Mouse (Mus musculus) adrenal gland, postnatal 25 days (tissue): ENCODE data around the gene Cdc16. TPM values are rescaled to one million over a fixed set of nuclear protein-coding genes. Genes with fewer than 3 reads are reported as not detected.
A peak's percentile ranks its signal among the peaks of the same experiment; 100 is the strongest.
"Not testable (repeated sequence)": the region's sequence is repeated elsewhere in the genome, so short reads cannot be mapped to it uniquely, and the experiment has no call there.

Experiments used
- DNase-seq: peaks from one replicate; pipeline ENCODE4 v3.0.0; 2021; ENCODE audit warnings: mixed read lengths
- long read RNA-seq: library from polyadenylated mRNA; stranded (forward); transcript quantifications from one replicate; pipeline ENCODE4 v2.0.0, GENCODE M21; 2021
- total RNA-seq: library from RNA; stranded (reverse); gene quantifications from 2 replicates; pipeline ENCODE4 v1.2.3, GENCODE M21; 2021

Cdc16 gene
- total RNA-seq = 62.6 and 66.6 TPM in 2 replicates
- long read RNA-seq, transcript Cdc16-201 (18 exons, 2,301 nt) = major isoform, 86 of 98 reads
- long read RNA-seq, partial matches to known transcripts = 5 of 98 reads
- long read RNA-seq, other reads (novel, unspliced or antisense) = 7 of 98 reads

- peak; percentile 89 for DNase-seq
Observed at GRCm38 (mm10) chr8:13756982-13757804, at the start of gene Cdc16. Gene Cdc16, plus strand, starts transcription at chr8:13757676.

- DNase-seq = no peak
Observed at GRCm38 (mm10) chr8:13708514-13708913, 49.0 kb upstream of the Cdc16 start.

- no peak for DNase-seq
Observed at GRCm38 (mm10) chr8:13718980-13719379, 38.5 kb upstream of the Cdc16 start.

- peak; percentile 35 for DNase-seq
Observed at GRCm38 (mm10) chr8:13725722-13726121, 31.8 kb upstream of the Cdc16 start.

GRCm38 (mm10) chr8:13727469-13728094 is 29.9 kb upstream of the Cdc16 start:
- DNase-seq = no peak

- DNase-seq = peak; percentile 15
Observed at GRCm38 (mm10) chr8:13740323-13740770, 17.1 kb upstream of the Cdc16 start.

- no peak for DNase-seq
Observed at GRCm38 (mm10) chr8:13740817-13741613, 16.5 kb upstream of the Cdc16 start.

GRCm38 (mm10) chr8:13746212-13746611 is 11.3 kb upstream of the Cdc16 start:
- not testable (repeated sequence) for DNase-seq

- no peak for DNase-seq
Observed at GRCm38 (mm10) chr8:13747626-13748025, 9.8 kb upstream of the Cdc16 start.

GRCm38 (mm10) chr8:13753680-13754079 is 3.8 kb upstream of the Cdc16 start:
- DNase-seq = peak; percentile 77

GRCm38 (mm10) chr8:13756480-13756879 is 996 bp upstream of the Cdc16 start:
- no peak for DNase-seq

GRCm38 (mm10) chr8:13757805-13758727 is 590 bp downstream of the Cdc16 start:
- DNase-seq = no peak

GRCm38 (mm10) chr8:13769206-13769605 is 11.7 kb downstream of the Cdc16 start:
- no peak for DNase-seq

GRCm38 (mm10) chr8:13780536-13780935 is 23.1 kb downstream of the Cdc16 start:
- no peak for DNase-seq

GRCm38 (mm10) chr8:13785250-13785763 is 27.8 kb downstream of the Cdc16 start, which contains the start of gene Upf3a:
Gene Upf3a, plus strand, starts transcription at chr8:13785615.
- peak; percentile 89 for DNase-seq

GRCm38 (mm10) chr8:13785764-13786299 is 28.4 kb downstream of the Cdc16 start:
- peak; percentile 99 for DNase-seq

GRCm38 (mm10) chr8:13789606-13790005 is 32.1 kb downstream of the Cdc16 start:
- DNase-seq = no peak

- DNase-seq = no peak
Observed at GRCm38 (mm10) chr8:13793097-13793745, 35.7 kb downstream of the Cdc16 start.

GRCm38 (mm10) chr8:13793746-13794101 is 36.2 kb downstream of the Cdc16 start:
- DNase-seq = no peak

- no peak for DNase-seq
Observed at GRCm38 (mm10) chr8:13797676-13798075, 40.2 kb downstream of the Cdc16 start.
